Mouse (Mus musculus) cerebellum, adult 8-10 months (tissue): ENCODE data around the gene 4931440F15Rik.
"Not testable (repeated sequence)": the region's sequence is repeated elsewhere in the genome, so short reads cannot be mapped to it uniquely, and the experiment has no call there.

ENCODE experiments used
- DNase-seq: peaks from one replicate; pipeline ENCODE4 v3.0.0; 2022

4931440F15Rik gene

GRCm38 (mm10) chr11:29825271-29825718, at the start of gene 4931440F15Rik:
Gene 4931440F15Rik (minus strand): TSS chr11:29825668.
- DNase-seq, result not testable (repeated sequence)

- DNase-seq, result not testable (repeated sequence)
Observed at GRCm38 (mm10) chr11:29874781-29875180, 49.3 kb upstream of the 4931440F15Rik start.

GRCm38 (mm10) chr11:29870174-29870573, 44.7 kb upstream of the 4931440F15Rik start:
- no peak for DNase-seq

- no peak for DNase-seq
Observed at GRCm38 (mm10) chr11:29864269-29864668, 38.8 kb upstream of the 4931440F15Rik start.

GRCm38 (mm10) chr11:29861750-29862397, 36.4 kb upstream of the 4931440F15Rik start:
- peak; percentile 42 for DNase-seq

GRCm38 (mm10) chr11:29861040-29861439, 35.6 kb upstream of the 4931440F15Rik start:
- DNase-seq, result no peak

GRCm38 (mm10) chr11:29840606-29841227, 15.2 kb upstream of the 4931440F15Rik start:
- DNase-seq, result no peak

- no peak for DNase-seq
Observed at GRCm38 (mm10) chr11:29839781-29840180, 14.3 kb upstream of the 4931440F15Rik start.

- DNase-seq, result no peak
Observed at GRCm38 (mm10) chr11:29837066-29837465, 11.6 kb upstream of the 4931440F15Rik start.

GRCm38 (mm10) chr11:29827729-29828128, 2.3 kb upstream of the 4931440F15Rik start:
- DNase-seq, result no peak

GRCm38 (mm10) chr11:29826001-29826400, 533 bp upstream of the 4931440F15Rik start:
- DNase-seq, result no peak

- DNase-seq, result not testable (repeated sequence)
Observed at GRCm38 (mm10) chr11:29824474-29825270, 796 bp downstream of the 4931440F15Rik start.

GRCm38 (mm10) chr11:29823141-29823540, 2.3 kb downstream of the 4931440F15Rik start:
- DNase-seq, result no peak

- no peak for DNase-seq
Observed at GRCm38 (mm10) chr11:29815670-29816069, 9.8 kb downstream of the 4931440F15Rik start.

GRCm38 (mm10) chr11:29815261-29815660, 10.2 kb downstream of the 4931440F15Rik start:
- no peak for DNase-seq

GRCm38 (mm10) chr11:29813267-29813666, 12.2 kb downstream of the 4931440F15Rik start:
- no peak for DNase-seq

- no peak for DNase-seq
Observed at GRCm38 (mm10) chr11:29812475-29812874, 13.0 kb downstream of the 4931440F15Rik start.

- DNase-seq, result no peak
Observed at GRCm38 (mm10) chr11:29810324-29810723, 15.1 kb downstream of the 4931440F15Rik start.

GRCm38 (mm10) chr11:29808981-29809589, 16.4 kb downstream of the 4931440F15Rik start:
- no peak for DNase-seq

- DNase-seq, result peak; percentile 56
Observed at GRCm38 (mm10) chr11:29808173-29808980, 17.1 kb downstream of the 4931440F15Rik start.

GRCm38 (mm10) chr11:29807325-29807724, 18.1 kb downstream of the 4931440F15Rik start:
- no peak for DNase-seq
